Mouse (Mus musculus): Measurements from ENCODE around the gene Pard3. TPM values are rescaled to one million over a fixed set of nuclear protein-coding genes. Genes with fewer than 3 reads are reported as not detected.

Pard3 gene
- polyA plus RNA-seq, 1 experiment from 2014 or later: 33.8 TPM

GRCm38 (mm10) chr8:127185897-127186296 is 122.2 kb downstream of the Pard3 start:
- TF ChIP-seq CTCF (IDR thresholded peaks at IDR 0.05; ENCODE audit: low read depth): no peak
- Histone ChIP-seq H3K36me3 (ENCODE audit: insufficient read depth) (no peaks in the 10 kb centered on the region), H3K4me2 (no peak overlapping the region), H3K27me3 (ENCODE audit: insufficient read depth, low read length) (no peaks in the 10 kb centered on the region), H3K27ac (ENCODE audit: low read depth) (no peak overlapping the region), H3K4me3 (ENCODE audit: low read depth, low read length) (no peak overlapping the region), H3K4me1 (ENCODE audit: insufficient read depth) (peaks cover 20% of the 10 kb centered on the region), H3K9ac (no peak overlapping the region), H3K9me3 (ENCODE audit: low read depth, low read length) (no peaks in the 10 kb centered on the region)
- WGBS: 52% methylated on average over 7 of the region's 7 CpGs
- ATAC-seq (ENCODE audit: insufficient read depth) (no peak), DNase-seq (no peak)

GRCm38 (mm10) chr8:127188671-127189070 is 125.0 kb downstream of the Pard3 start:
- no peak overlapping the region for H3K4me2 ChIP-seq
- no peak for TF ChIP-seq CTCF (IDR thresholded peaks at IDR 0.05; ENCODE audit: low read depth)
- H3K36me3 ChIP-seq (ENCODE audit: insufficient read depth): no peaks in the 10 kb centered on the region
- H3K27me3 ChIP-seq (ENCODE audit: insufficient read depth, low read length): no peaks in the 10 kb centered on the region
- H3K4me3 ChIP-seq (ENCODE audit: low read depth, low read length): no peak overlapping the region
- H3K27ac ChIP-seq (ENCODE audit: low read depth): no peak overlapping the region
- DNase-seq (no peak), ATAC-seq (ENCODE audit: insufficient read depth) (no peak)
- H3K9ac ChIP-seq: no peak overlapping the region
- H3K4me1 ChIP-seq (ENCODE audit: insufficient read depth): peaks cover 9% of the 10 kb centered on the region
- no peaks in the 10 kb centered on the region for H3K9me3 ChIP-seq (ENCODE audit: low read depth, low read length)

GRCm38 (mm10) chr8:127190350-127190749 is 126.7 kb downstream of the Pard3 start:
- DNase-seq (peak; percentile 74), ATAC-seq (ENCODE audit: insufficient read depth) (no peak)
- Histone ChIP-seq H3K4me3 (ENCODE audit: low read depth, low read length) (no peak overlapping the region), H3K27me3 (ENCODE audit: insufficient read depth, low read length) (no peaks in the 10 kb centered on the region), H3K36me3 (ENCODE audit: insufficient read depth) (no peaks in the 10 kb centered on the region), H3K4me1 (ENCODE audit: insufficient read depth) (no peaks in the 10 kb centered on the region), H3K4me2 (no peak overlapping the region), H3K9ac (no peak overlapping the region), H3K9me3 (ENCODE audit: low read depth, low read length) (no peaks in the 10 kb centered on the region), H3K27ac (ENCODE audit: low read depth) (no peak overlapping the region)
- 33% methylated on average over 7 of the region's 7 CpGs for WGBS
- TF ChIP-seq CTCF (IDR thresholded peaks at IDR 0.05; ENCODE audit: low read depth): peak; percentile 76

- ATAC-seq (ENCODE audit: insufficient read depth): 0 out of 2 replicates have a peak, but pooled peaks have one; percentile 21
- Histone ChIP-seq H3K4me3 (ENCODE audit: low read depth, low read length) (no peak overlapping the region), H3K4me2 (no peak overlapping the region), H3K9me3 (ENCODE audit: low read depth, low read length) (no peaks in the 10 kb centered on the region), H3K36me3 (ENCODE audit: insufficient read depth) (no peaks in the 10 kb centered on the region), H3K27ac (ENCODE audit: low read depth) (no peak overlapping the region), H3K9ac (no peak overlapping the region), H3K4me1 (ENCODE audit: insufficient read depth) (0 out of 2 replicates have a peak, but pooled peaks cover under 1% of the 10 kb centered on the region), H3K27me3 (ENCODE audit: insufficient read depth, low read length) (no peaks in the 10 kb centered on the region)
- peak; percentile 93 for TF ChIP-seq CTCF (IDR thresholded peaks at IDR 0.05; ENCODE audit: low read depth)
- peak; percentile 72 for DNase-seq
- WGBS: 39% methylated on average over 5 of the region's 5 CpGs
Measured at GRCm38 (mm10) chr8:127191387-127191786, 127.7 kb downstream of the Pard3 start.

- Histone ChIP-seq H3K9ac (no peak overlapping the region), H3K36me3 (ENCODE audit: insufficient read depth) (no peaks in the 10 kb centered on the region), H3K4me1 (ENCODE audit: insufficient read depth) (peaks cover 5% of the 10 kb centered on the region; the same call in 1 of the 2 replicates), H3K4me2 (no peak overlapping the region), H3K27ac (ENCODE audit: low read depth) (no peak overlapping the region), H3K9me3 (ENCODE audit: low read depth, low read length) (no peaks in the 10 kb centered on the region), H3K27me3 (ENCODE audit: insufficient read depth, low read length) (no peaks in the 10 kb centered on the region), H3K4me3 (ENCODE audit: low read depth, low read length) (no peak overlapping the region)
- 63% methylated on average over 6 of the region's 6 CpGs for WGBS
- no peak for DNase-seq
- ATAC-seq (ENCODE audit: insufficient read depth): no peak
- no peak for TF ChIP-seq CTCF (IDR thresholded peaks at IDR 0.05; ENCODE audit: low read depth)
Measured at GRCm38 (mm10) chr8:127191824-127192223, 128.1 kb downstream of the Pard3 start.

- no peak overlapping the region for H3K4me3 ChIP-seq (ENCODE audit: low read depth, low read length)
- 87% methylated on average over 10 of the region's 10 CpGs for WGBS
- ATAC-seq (ENCODE audit: insufficient read depth): no peak
- H3K27ac ChIP-seq (ENCODE audit: low read depth): no peak overlapping the region
- no peaks in the 10 kb centered on the region for H3K9me3 ChIP-seq (ENCODE audit: low read depth, low read length)
- no peaks in the 10 kb centered on the region for H3K27me3 ChIP-seq (ENCODE audit: insufficient read depth, low read length)
- H3K36me3 ChIP-seq (ENCODE audit: insufficient read depth): no peaks in the 10 kb centered on the region
- H3K4me1 ChIP-seq (ENCODE audit: insufficient read depth): peaks cover 7% of the 10 kb centered on the region; the same call in 1 of the 2 replicates
- H3K4me2 ChIP-seq: no peak overlapping the region
- no peak overlapping the region for H3K9ac ChIP-seq
- DNase-seq: no peak
- TF ChIP-seq CTCF (IDR thresholded peaks at IDR 0.05; ENCODE audit: low read depth): no peak
Measured at GRCm38 (mm10) chr8:127192331-127192730, 128.6 kb downstream of the Pard3 start.

- Histone ChIP-seq H3K27me3 (ENCODE audit: insufficient read depth, low read length) (no peaks in the 10 kb centered on the region), H3K27ac (ENCODE audit: low read depth) (no peak overlapping the region), H3K4me3 (ENCODE audit: low read depth, low read length) (no peak overlapping the region), H3K4me2 (no peak overlapping the region), H3K9me3 (ENCODE audit: low read depth, low read length) (no peaks in the 10 kb centered on the region), H3K36me3 (ENCODE audit: insufficient read depth) (no peaks in the 10 kb centered on the region), H3K4me1 (ENCODE audit: insufficient read depth) (peaks cover 7% of the 10 kb centered on the region; the same call in 1 of the 2 replicates), H3K9ac (no peak overlapping the region)
- TF ChIP-seq CTCF (IDR thresholded peaks at IDR 0.05; ENCODE audit: low read depth): no peak
- ATAC-seq (ENCODE audit: insufficient read depth): no peak
- no peak for DNase-seq
- 70% methylated on average over 6 of the region's 6 CpGs for WGBS
Measured at GRCm38 (mm10) chr8:127193375-127193774, 129.7 kb downstream of the Pard3 start.
